Mouse (Mus musculus): ENCODE measurements at regions not wholly inside any gene's neighbourhood (a gene's known extent, or its start where the extent isn't known, plus 50 kb on each side); places are given as distances from the start of the nearest gene placed in this dataset.

DNA sequence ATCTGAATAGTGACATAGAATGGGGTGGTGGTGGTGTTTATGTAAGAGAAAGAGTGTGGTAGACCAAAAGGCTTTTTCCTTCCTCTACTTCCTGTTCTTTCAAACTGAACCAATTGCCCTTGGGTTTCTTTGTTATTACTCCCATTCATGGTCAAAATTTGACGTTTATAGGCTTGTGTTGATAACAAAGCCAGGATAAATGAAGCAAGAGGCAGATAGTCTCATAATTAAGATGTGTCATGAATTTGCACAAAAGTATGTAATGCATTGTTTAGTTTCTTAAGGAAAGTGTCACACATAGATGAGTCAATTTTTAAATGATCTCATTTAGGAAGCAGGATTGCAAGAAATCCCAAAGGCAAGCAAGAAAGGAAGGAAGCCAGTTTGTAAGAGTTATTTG is 73.9 kb upstream of the Rnd3 start:
- Histone ChIP-seq H3K27me3 (replicated peaks; ENCODE audit: control insufficient read depth, insufficient read depth, low read length) (no peaks in the 10 kb centered on the region), H3K27ac (ENCODE audit: insufficient read depth, low read depth, low read length) (no peak overlapping the region), H3K4me3 (ENCODE audit: insufficient read depth, low read depth, low read length) (no peak overlapping the region), H3K4me1 (ENCODE audit: control insufficient read depth, insufficient read depth, low read length) (no peaks in the 10 kb centered on the region), H3K36me3 (ENCODE audit: control insufficient read depth, insufficient read depth, low read length) (no peaks in the 10 kb centered on the region)
- no peak for DNase-seq
- no peak for TF ChIP-seq POLR2A (IDR thresholded peaks at IDR 0.05; ENCODE audit: low read depth, low read length)
- no peak for TF ChIP-seq CTCF (conservative IDR thresholded peaks at IDR 0.05; ENCODE audit: insufficient read depth, insufficient read length, low read depth, low read length)
- 41% methylated on average over 1 of the region's 1 CpGs for WGBS

- WGBS: 67% methylated on average over 6 of the region's 6 CpGs
- H3K4me3 ChIP-seq (ENCODE audit: insufficient read depth, low read depth, low read length): no peak overlapping the region
- H3K4me1 ChIP-seq (ENCODE audit: control insufficient read depth, insufficient read depth, low read length): no peaks in the 10 kb centered on the region
- no peak overlapping the region for H3K27ac ChIP-seq (ENCODE audit: insufficient read depth, low read depth, low read length)
- DNase-seq: no peak
- no peaks in the 10 kb centered on the region for H3K27me3 ChIP-seq (replicated peaks; ENCODE audit: control insufficient read depth, insufficient read depth, low read length)
- no peaks in the 10 kb centered on the region for H3K36me3 ChIP-seq (ENCODE audit: control insufficient read depth, insufficient read depth, low read length)
- no peak for TF ChIP-seq CTCF (conservative IDR thresholded peaks at IDR 0.05; ENCODE audit: insufficient read depth, insufficient read length, low read depth, low read length)
- TF ChIP-seq POLR2A (IDR thresholded peaks at IDR 0.05; ENCODE audit: low read depth, low read length): no peak
Observed at GRCm38 (mm10) chr2:51219714-51220113, 70.8 kb upstream of the Rnd3 start.

DNA sequence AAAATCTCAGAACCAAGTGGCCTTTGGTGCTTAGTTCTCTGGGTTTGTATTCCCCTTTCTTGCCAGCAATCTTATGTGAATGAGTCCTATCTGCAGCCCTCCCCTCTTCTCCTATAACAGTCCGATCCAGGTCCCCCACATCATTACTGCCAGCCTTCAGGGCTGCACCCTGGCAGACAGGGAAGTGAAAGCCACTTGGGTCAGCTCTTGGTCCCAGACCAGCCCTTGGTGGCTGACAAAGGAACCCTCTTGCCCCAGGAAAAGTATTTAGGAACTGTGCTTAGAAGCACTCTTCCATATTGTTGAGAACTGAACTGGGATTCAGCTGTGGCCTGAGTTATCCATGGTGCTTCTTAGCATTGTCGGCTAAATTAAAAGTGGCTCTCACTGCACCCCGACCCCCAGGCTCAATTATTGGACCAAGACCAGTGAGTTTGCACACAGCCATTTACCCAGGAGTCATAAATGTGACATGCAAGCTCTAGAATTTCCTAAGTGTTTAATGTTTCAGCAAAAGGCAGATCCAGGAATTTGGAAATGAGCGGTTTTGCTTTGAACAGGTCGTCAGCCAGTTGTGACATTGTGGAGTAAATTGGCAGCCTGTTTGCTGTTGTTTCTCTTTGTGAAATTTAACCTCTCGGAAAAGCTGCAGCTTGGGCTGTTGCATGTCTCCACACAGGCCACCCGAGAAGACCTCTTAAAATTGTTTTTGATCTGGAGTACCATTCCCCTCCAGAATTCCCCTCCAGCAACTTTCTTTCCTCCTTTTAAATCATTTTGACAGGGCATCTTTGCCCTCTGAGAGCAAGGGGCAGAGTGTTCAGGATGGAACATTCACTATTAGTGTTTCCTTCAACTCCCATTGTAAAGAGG is 58.5 kb upstream of the Rnd3 start:
- Histone ChIP-seq H3K4me3 (ENCODE audit: insufficient read depth, low read depth, low read length) (no peak overlapping the region), H3K27ac (ENCODE audit: insufficient read depth, low read depth, low read length) (no peak overlapping the region), H3K27me3 (replicated peaks; ENCODE audit: control insufficient read depth, insufficient read depth, low read length) (no peaks in the 10 kb centered on the region; the same call in 1 of the 2 replicates), H3K36me3 (ENCODE audit: control insufficient read depth, insufficient read depth, low read length) (no peaks in the 10 kb centered on the region), H3K4me1 (ENCODE audit: control insufficient read depth, insufficient read depth, low read length) (no peaks in the 10 kb centered on the region)
- TF ChIP-seq CTCF (conservative IDR thresholded peaks at IDR 0.05; ENCODE audit: insufficient read depth, insufficient read length, low read depth, low read length) (no peak), POLR2A (IDR thresholded peaks at IDR 0.05; ENCODE audit: low read depth, low read length) (no peak)
- 36% methylated on average over 7 of the region's 7 CpGs for WGBS
- DNase-seq: no peak

- no peak for DNase-seq
- WGBS: 28% methylated on average over 4 of the region's 4 CpGs
Observed at GRCm38 (mm10) chr2:51206332-51206731, 57.4 kb upstream of the Rnd3 start.

More at GRCm38 (mm10) chr2:51206332-51206731, 57.4 kb upstream of the Rnd3 start:
- Histone ChIP-seq H3K4me3 (ENCODE audit: insufficient read depth, low read depth, low read length) (no peak overlapping the region), H3K36me3 (ENCODE audit: control insufficient read depth, insufficient read depth, low read length) (no peaks in the 10 kb centered on the region), H3K27me3 (replicated peaks; ENCODE audit: control insufficient read depth, insufficient read depth, low read length) (no peaks in the 10 kb centered on the region; the same call in 1 of the 2 replicates), H3K27ac (ENCODE audit: insufficient read depth, low read depth, low read length) (no peak overlapping the region), H3K4me1 (ENCODE audit: control insufficient read depth, insufficient read depth, low read length) (no peaks in the 10 kb centered on the region)
- TF ChIP-seq POLR2A (IDR thresholded peaks at IDR 0.05; ENCODE audit: low read depth, low read length): no peak
- TF ChIP-seq CTCF (conservative IDR thresholded peaks at IDR 0.05; ENCODE audit: insufficient read depth, insufficient read length, low read depth, low read length): no peak

Measured in kidney, adult 2 months (tissue).